24 mouse cellular contexts compared by ENCODE assay signal in genomic region chr10:89714910-89715309, GRCm38 (mm10).
"Had no signal": no experiment of that assay in that cellular context is flagged by ENCODE, and none has a peak within 500 bp of the region (broad histone marks: within the 10 kb centered on the region; RNA-seq: fewer than 3 reads in every experiment).

No protein-coding gene starts in this region.

- H3K4me2 ChIP-seq: limb, embryonic 12.5 days; limb, embryonic 15.5 days; liver, embryonic 11.5 days; lung, embryonic 14.5 days; midbrain, embryonic 12.5 days; midbrain, embryonic 15.5 days; neural tube, embryonic 12.5 days; neural tube, embryonic 15.5 days; stomach, embryonic 15.5 days had no signal

- H3K27me3 ChIP-seq: limb, embryonic 12.5 days; limb, embryonic 15.5 days; midbrain, embryonic 12.5 days; midbrain, embryonic 15.5 days; neural tube, embryonic 12.5 days; neural tube, embryonic 15.5 days; stomach, embryonic 15.5 days had no signal

- H3K4me1 ChIP-seq: limb, embryonic 12.5 days; limb, embryonic 15.5 days; midbrain, embryonic 12.5 days; midbrain, embryonic 15.5 days; neural tube, embryonic 12.5 days; neural tube, embryonic 15.5 days; stomach, embryonic 15.5 days had no signal

- H3K4me3 ChIP-seq: layer of hippocampus, adult 2 months; left cerebral cortex, adult 2 months; limb, embryonic 12.5 days; limb, embryonic 15.5 days; midbrain, embryonic 12.5 days; midbrain, embryonic 15.5 days; neural tube, embryonic 12.5 days; neural tube, embryonic 15.5 days; stomach, embryonic 15.5 days had no signal

- H3K27ac ChIP-seq: layer of hippocampus, adult 2 months; left cerebral cortex, adult 2 months; limb, embryonic 12.5 days; limb, embryonic 15.5 days; liver, embryonic 14.5 days; macrophage; midbrain, embryonic 12.5 days; midbrain, embryonic 15.5 days; neural tube, embryonic 12.5 days; neural tube, embryonic 15.5 days; stomach, embryonic 15.5 days had no signal

- H3K9ac ChIP-seq: limb, embryonic 12.5 days; limb, embryonic 15.5 days; liver, embryonic 14.5 days; liver, postnatal 0 days; lung, embryonic 14.5 days; midbrain, embryonic 12.5 days; midbrain, embryonic 15.5 days; neural tube, embryonic 12.5 days; neural tube, embryonic 15.5 days; stomach, embryonic 15.5 days had no signal

- ATAC-seq: intestine, embryonic 16.5 days; liver, postnatal 0 days; lung, postnatal 0 days; midbrain, embryonic 15.5 days had no signal

- H3K9me3 ChIP-seq: limb, embryonic 15.5 days; midbrain, embryonic 12.5 days; midbrain, embryonic 15.5 days; neural tube, embryonic 12.5 days; neural tube, embryonic 15.5 days; stomach, embryonic 15.5 days had no signal

- DNase-seq: kidney, adult 18-20 months; kidney, adult 9 months; kidney, postnatal 25 days; layer of hippocampus, adult 9-11 months; left cerebral cortex, postnatal 4 days; liver, postnatal 0 days; lung, embryonic 14.5 days; spleen, adult 18-20 months; thymus, adult 18-20 months; thymus, postnatal 36 days had no signal
